Mouse (Mus musculus) small intestine, adult 2 months (tissue): ENCODE measurements around the gene Entpd8.

Experiments
- CTCF ChIP-seq: fragments of 200-500 bp; IDR thresholded peaks from 2 replicates; pipeline ENCODE4 v1.5.1; 2012; ENCODE audit warnings: low read depth, mild to moderate bottlenecking, control low read depth, inconsistent platforms, low read length, moderate library complexity, mixed read lengths; ENCODE audit not compliant: insufficient replicate concordance, insufficient read length; ENCODE audit errors: extremely low read depth
- POLR2A ChIP-seq: fragments of 200-500 bp; IDR thresholded peaks from 2 replicates; pipeline ENCODE4 v1.6.1; 2012; ENCODE audit warnings: low read depth, mild to moderate bottlenecking, control low read depth, inconsistent platforms, low read length, moderate library complexity

DNA sequence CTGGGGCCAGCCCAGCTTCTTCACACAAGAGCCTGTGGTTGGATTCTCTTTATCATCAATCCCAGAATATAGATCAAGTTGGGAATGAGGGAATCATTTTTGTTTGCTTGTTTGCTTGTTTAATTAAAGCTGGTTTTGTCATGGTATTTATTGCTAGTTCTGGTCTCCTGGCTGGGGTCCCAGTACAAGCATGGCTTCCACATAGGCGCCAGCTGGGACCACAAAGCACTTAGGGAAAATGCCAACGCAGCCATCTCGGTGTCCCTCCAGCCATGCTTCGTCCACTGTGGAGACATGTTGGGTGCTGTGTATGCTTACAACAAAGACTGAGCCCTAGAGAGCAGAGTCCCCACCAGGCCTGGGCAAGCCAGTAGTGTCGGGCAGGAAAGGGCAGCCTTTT, 5.5 kb downstream of the Entpd8 start:
- TF ChIP-seq CTCF, result no peak
- TF ChIP-seq POLR2A, result no peak
